Mouse (Mus musculus) common myeloid progenitor, adult 5-6 weeks (primary cell): ENCODE results near the gene Cirbp. TPM values are rescaled to one million over a fixed set of nuclear protein-coding genes. Genes with fewer than 3 reads are reported as not detected.

ENCODE experiments used
- ATAC-seq: replicated peaks from 2 replicates; pipeline ENCODE4 v1.8.0; 2016; ENCODE audit warnings: low read depth, mild to moderate bottlenecking, moderate TSS enrichment, inconsistent platforms; ENCODE audit not compliant: poor library complexity, severe bottlenecking
- total RNA-seq: library from RNA; stranded (forward); fragments of 200-1000, 187-1606 nt; gene quantifications from 2 replicates; pipeline ENCODE4 v1.2.3, GENCODE M21; 2017

Cirbp gene
- 60.0 and 65.6 TPM in 2 replicates for total RNA-seq

- ATAC-seq = no peak
These were observed at the start of gene Cirbp for GRCm38 (mm10) chr10:80165392-80166128. Gene Cirbp (plus strand): TSS chr10:80165985.

- no peak for ATAC-seq
These were observed 49.2 kb upstream of the Cirbp start for GRCm38 (mm10) chr10:80116563-80116926.

- ATAC-seq = peak; percentile 9
These were observed 48.7 kb upstream of the Cirbp start for GRCm38 (mm10) chr10:80116927-80117691.

- ATAC-seq = no peak
These were observed 48.0 kb upstream of the Cirbp start for GRCm38 (mm10) chr10:80117736-80118135.

- no peak for ATAC-seq
These were observed 47.2 kb upstream of the Cirbp start for GRCm38 (mm10) chr10:80118552-80118951.

GRCm38 (mm10) chr10:80120146-80120545 lies 45.6 kb upstream of the Cirbp start:
- ATAC-seq = no peak

GRCm38 (mm10) chr10:80121639-80122038 lies 44.1 kb upstream of the Cirbp start:
- no peak for ATAC-seq

- ATAC-seq = no peak
These were observed 41.7 kb upstream of the Cirbp start for GRCm38 (mm10) chr10:80123932-80124562.

GRCm38 (mm10) chr10:80127920-80128319 lies 37.9 kb upstream of the Cirbp start:
- no peak for ATAC-seq

- no peak for ATAC-seq
These were observed 35.9 kb upstream of the Cirbp start for GRCm38 (mm10) chr10:80129846-80130245.

- ATAC-seq = no peak
These were observed 35.3 kb upstream of the Cirbp start for GRCm38 (mm10) chr10:80130403-80131031.

GRCm38 (mm10) chr10:80131316-80131951 lies 34.4 kb upstream of the Cirbp start:
- peak; percentile 37; the same call in 1 of the 2 replicates for ATAC-seq

- ATAC-seq = no peak
These were observed 33.8 kb upstream of the Cirbp start for GRCm38 (mm10) chr10:80131952-80132350.

- ATAC-seq = peak; percentile 17; the same call in 1 of the 2 replicates
These were observed 32.4 kb upstream of the Cirbp start for GRCm38 (mm10) chr10:80133226-80133849.

- no peak for ATAC-seq
These were observed 31.4 kb upstream of the Cirbp start for GRCm38 (mm10) chr10:80134421-80134820.

- no peak for ATAC-seq
These were observed 30.6 kb upstream of the Cirbp start for GRCm38 (mm10) chr10:80135161-80135560.

GRCm38 (mm10) chr10:80135641-80136040 lies 30.1 kb upstream of the Cirbp start:
- no peak for ATAC-seq

- no peak for ATAC-seq
These were observed 29.4 kb upstream of the Cirbp start for GRCm38 (mm10) chr10:80136179-80136951.
